Mouse (Mus musculus): ENCODE data around the gene Dzip1l. TPM values are rescaled to one million over a fixed set of nuclear protein-coding genes. Genes with fewer than 3 reads are reported as not detected.

Gene Dzip1l
- polyA plus RNA-seq, 1 experiment from 2014 or later, result 0.71 TPM

DNA sequence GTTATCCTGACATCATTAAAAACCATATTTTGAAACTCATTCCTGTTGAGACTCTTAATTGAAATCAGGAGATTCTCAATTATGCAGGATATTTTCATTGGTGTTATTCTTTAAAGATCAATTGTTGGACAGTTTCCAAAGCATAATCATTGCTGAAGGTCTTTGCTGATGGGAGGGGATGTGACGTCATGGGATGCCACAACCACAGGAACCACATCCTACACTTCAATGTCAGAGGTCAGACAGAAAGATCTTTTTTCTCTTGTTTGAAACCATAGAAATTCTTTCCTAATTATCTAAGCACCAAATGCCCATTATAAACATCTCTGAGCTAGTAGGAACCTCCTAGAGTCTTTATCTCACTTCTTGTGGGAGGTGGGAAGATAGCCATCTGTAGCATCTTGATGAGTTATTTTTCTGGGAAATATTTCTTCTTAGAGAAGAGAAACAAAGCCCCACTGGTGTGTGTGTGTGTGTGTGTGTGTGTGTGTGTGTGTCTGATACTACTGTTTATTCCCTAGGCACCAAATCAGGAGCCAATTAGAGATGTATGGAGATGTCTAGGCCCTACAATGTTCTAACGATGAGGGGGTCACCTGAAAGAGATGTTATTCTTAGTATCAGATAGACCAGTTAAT is 70.6 kb downstream of the Dzip1l start:
- WGBS (ENCODE audit: insufficient replicate concordance), result 52% methylated on average over 2 of the region's 2 CpGs
- Histone ChIP-seq H3K4me3 (ENCODE audit: low read depth, low read length) (no peak overlapping the region), H3K27me3 (ENCODE audit: control insufficient read depth, insufficient read depth, low read depth, low read length) (no peaks in the 10 kb centered on the region), H3K27ac (ENCODE audit: low read length) (no peak overlapping the region), H3K9me3 (replicated peaks; ENCODE audit: control insufficient read depth, low read length) (no peaks in the 10 kb centered on the region), H3K4me1 (ENCODE audit: control insufficient read depth, low read depth, low read length) (no peaks in the 10 kb centered on the region), H3K9ac (ENCODE audit: low read depth, low read length) (no peak overlapping the region), H3K36me3 (ENCODE audit: control insufficient read depth, insufficient read depth) (no peaks in the 10 kb centered on the region), H3K4me2 (ENCODE audit: low read depth, low read length) (no peak overlapping the region)
- no peak for ATAC-seq (ENCODE audit: low read depth)

DNA sequence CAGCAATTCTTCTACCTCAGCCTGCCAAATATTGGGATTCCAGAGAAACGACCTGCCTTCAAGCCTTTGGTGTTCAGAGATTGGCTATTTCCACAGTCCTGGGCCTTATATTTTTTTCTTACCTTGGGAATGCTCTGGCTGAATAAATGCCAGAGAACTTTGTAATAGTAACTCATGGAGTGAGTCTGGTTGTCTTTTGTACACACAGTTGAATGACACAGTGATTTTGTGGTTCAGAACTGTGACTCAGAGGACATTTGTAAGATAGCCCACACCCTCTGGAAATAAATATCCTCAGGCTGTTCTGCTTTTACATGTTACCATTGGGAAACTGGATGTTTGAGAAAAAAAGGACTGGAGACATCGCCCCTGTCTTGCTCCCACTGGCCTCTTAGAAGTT is 71.9 kb downstream of the Dzip1l start:
- H3K36me3 ChIP-seq (ENCODE audit: control insufficient read depth, insufficient read depth), result no peaks in the 10 kb centered on the region
- ATAC-seq (ENCODE audit: low read depth), result no peak
- no peak overlapping the region for H3K9ac ChIP-seq (ENCODE audit: low read depth, low read length)
- WGBS (ENCODE audit: insufficient replicate concordance), result 62% methylated on average over 2 of the region's 2 CpGs
- H3K4me3 ChIP-seq (ENCODE audit: low read depth, low read length), result no peak overlapping the region
- H3K4me1 ChIP-seq (ENCODE audit: control insufficient read depth, low read depth, low read length), result no peaks in the 10 kb centered on the region
- H3K27me3 ChIP-seq (ENCODE audit: control insufficient read depth, insufficient read depth, low read depth, low read length), result no peaks in the 10 kb centered on the region
- H3K9me3 ChIP-seq (replicated peaks; ENCODE audit: control insufficient read depth, low read length), result no peaks in the 10 kb centered on the region
- no peak overlapping the region for H3K27ac ChIP-seq (ENCODE audit: low read length)
- no peak overlapping the region for H3K4me2 ChIP-seq (ENCODE audit: low read depth, low read length)

DNA sequence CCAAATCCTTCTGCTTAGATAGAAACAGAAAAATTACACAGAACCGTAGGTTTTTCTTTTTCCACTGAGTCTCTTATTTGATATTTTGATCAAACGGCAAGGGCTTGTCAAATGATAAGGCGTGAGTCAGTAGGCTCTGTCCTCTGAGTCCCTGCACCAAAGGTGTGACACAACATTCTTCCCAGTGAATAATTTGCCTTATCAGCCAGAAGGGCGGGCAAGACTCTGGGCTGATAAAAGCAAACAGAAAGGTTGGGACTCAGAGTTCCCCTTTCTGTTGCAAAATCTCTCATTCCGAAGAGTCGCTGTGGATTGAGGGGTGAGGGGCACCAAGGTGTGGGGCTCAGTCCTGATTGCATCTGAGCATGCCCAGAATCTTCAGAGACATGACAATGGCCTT is 72.9 kb downstream of the Dzip1l start:
- Histone ChIP-seq H3K9ac (ENCODE audit: low read depth, low read length) (no peak overlapping the region), H3K27ac (ENCODE audit: low read length) (no peak overlapping the region), H3K36me3 (ENCODE audit: control insufficient read depth, insufficient read depth) (no peaks in the 10 kb centered on the region), H3K9me3 (replicated peaks; ENCODE audit: control insufficient read depth, low read length) (no peaks in the 10 kb centered on the region), H3K27me3 (ENCODE audit: control insufficient read depth, insufficient read depth, low read depth, low read length) (no peaks in the 10 kb centered on the region), H3K4me1 (ENCODE audit: control insufficient read depth, low read depth, low read length) (no peaks in the 10 kb centered on the region), H3K4me3 (ENCODE audit: low read depth, low read length) (no peak overlapping the region), H3K4me2 (ENCODE audit: low read depth, low read length) (no peak overlapping the region)
- ATAC-seq (ENCODE audit: low read depth), result no peak
- WGBS (ENCODE audit: insufficient replicate concordance), result 52% methylated on average over 6 of the region's 6 CpGs

- H3K4me2 ChIP-seq (ENCODE audit: low read depth, low read length), result no peak overlapping the region
- ATAC-seq (ENCODE audit: low read depth), result no peak
- H3K27ac ChIP-seq (ENCODE audit: low read length), result no peak overlapping the region
- no peak overlapping the region for H3K4me3 ChIP-seq (ENCODE audit: low read depth, low read length)
- no peaks in the 10 kb centered on the region for H3K36me3 ChIP-seq (ENCODE audit: control insufficient read depth, insufficient read depth)
- no peaks in the 10 kb centered on the region for H3K4me1 ChIP-seq (ENCODE audit: control insufficient read depth, low read depth, low read length)
- no peaks in the 10 kb centered on the region for H3K9me3 ChIP-seq (replicated peaks; ENCODE audit: control insufficient read depth, low read length)
- no peak overlapping the region for H3K9ac ChIP-seq (ENCODE audit: low read depth, low read length)
- H3K27me3 ChIP-seq (ENCODE audit: control insufficient read depth, insufficient read depth, low read depth, low read length), result no peaks in the 10 kb centered on the region
- 63% methylated on average over 6 of the region's 6 CpGs for WGBS (ENCODE audit: insufficient replicate concordance)
Measured at GRCm38 (mm10) chr9:99703711-99704110, 74.4 kb downstream of the Dzip1l start.

DNA sequence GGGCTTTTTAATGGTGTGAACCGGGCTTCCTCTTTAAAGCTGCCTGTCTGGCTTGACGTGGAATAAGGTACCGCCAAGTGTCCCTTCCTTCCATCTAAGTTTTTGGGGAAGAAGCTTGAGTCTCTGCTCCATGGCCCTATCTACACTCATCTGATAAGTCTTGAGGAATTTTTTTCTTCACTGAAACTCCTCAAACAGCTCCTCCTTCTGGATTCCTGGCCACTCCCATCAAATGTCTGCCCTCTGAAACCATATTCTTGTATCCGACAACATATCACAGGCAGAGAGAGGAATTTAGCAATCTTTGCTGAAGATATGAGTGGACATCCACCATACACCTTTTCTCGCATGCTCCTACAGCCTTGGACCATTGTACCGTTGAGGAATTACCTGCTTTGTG is 77.0 kb downstream of the Dzip1l start:
- no peak overlapping the region for H3K27ac ChIP-seq (ENCODE audit: low read length)
- H3K4me1 ChIP-seq (ENCODE audit: control insufficient read depth, low read depth, low read length), result no peaks in the 10 kb centered on the region
- WGBS (ENCODE audit: insufficient replicate concordance), result 62% methylated on average over 6 of the region's 6 CpGs
- no peak overlapping the region for H3K4me3 ChIP-seq (ENCODE audit: low read depth, low read length)
- no peak overlapping the region for H3K4me2 ChIP-seq (ENCODE audit: low read depth, low read length)
- no peaks in the 10 kb centered on the region for H3K27me3 ChIP-seq (ENCODE audit: control insufficient read depth, insufficient read depth, low read depth, low read length)
- H3K9me3 ChIP-seq (replicated peaks; ENCODE audit: control insufficient read depth, low read length), result no peaks in the 10 kb centered on the region
- no peaks in the 10 kb centered on the region for H3K36me3 ChIP-seq (ENCODE audit: control insufficient read depth, insufficient read depth)
- no peak overlapping the region for H3K9ac ChIP-seq (ENCODE audit: low read depth, low read length)
- ATAC-seq (ENCODE audit: low read depth), result no peak

GRCm38 (mm10) chr9:99707425-99708126 is 78.3 kb downstream of the Dzip1l start:
- no peak overlapping the region for H3K4me2 ChIP-seq (ENCODE audit: low read depth, low read length)
- no peaks in the 10 kb centered on the region for H3K36me3 ChIP-seq (ENCODE audit: control insufficient read depth, insufficient read depth)
- H3K9me3 ChIP-seq (replicated peaks; ENCODE audit: control insufficient read depth, low read length), result no peaks in the 10 kb centered on the region
- H3K9ac ChIP-seq (ENCODE audit: low read depth, low read length), result no peak overlapping the region
- H3K4me1 ChIP-seq (ENCODE audit: control insufficient read depth, low read depth, low read length), result no peaks in the 10 kb centered on the region
- no peak overlapping the region for H3K27ac ChIP-seq (ENCODE audit: low read length)
- WGBS (ENCODE audit: insufficient replicate concordance), result 60% methylated on average over 11 of the region's 11 CpGs
- no peak for ATAC-seq (ENCODE audit: low read depth)
- H3K27me3 ChIP-seq (ENCODE audit: control insufficient read depth, insufficient read depth, low read depth, low read length), result no peaks in the 10 kb centered on the region
- H3K4me3 ChIP-seq (ENCODE audit: low read depth, low read length), result no peak overlapping the region

GRCm38 (mm10) chr9:99709588-99710248 is 80.4 kb downstream of the Dzip1l start:
- Histone ChIP-seq H3K9me3 (replicated peaks; ENCODE audit: control insufficient read depth, low read length) (no peaks in the 10 kb centered on the region), H3K4me2 (ENCODE audit: low read depth, low read length) (no peak overlapping the region), H3K4me1 (ENCODE audit: control insufficient read depth, low read depth, low read length) (no peaks in the 10 kb centered on the region), H3K27ac (ENCODE audit: low read length) (no peak overlapping the region), H3K36me3 (ENCODE audit: control insufficient read depth, insufficient read depth) (no peaks in the 10 kb centered on the region), H3K9ac (ENCODE audit: low read depth, low read length) (no peak overlapping the region), H3K4me3 (ENCODE audit: low read depth, low read length) (no peak overlapping the region), H3K27me3 (ENCODE audit: control insufficient read depth, insufficient read depth, low read depth, low read length) (no peaks in the 10 kb centered on the region)
- ATAC-seq (ENCODE audit: low read depth), result no peak
- 73% methylated on average over 22 of the region's 22 CpGs for WGBS (ENCODE audit: insufficient replicate concordance)

- WGBS (ENCODE audit: insufficient replicate concordance), result 53% methylated on average over 4 of the region's 4 CpGs
- Histone ChIP-seq H3K4me3 (ENCODE audit: low read depth, low read length) (no peak overlapping the region), H3K27ac (ENCODE audit: low read length) (no peak overlapping the region), H3K4me2 (ENCODE audit: low read depth, low read length) (no peak overlapping the region), H3K4me1 (ENCODE audit: control insufficient read depth, low read depth, low read length) (no peaks in the 10 kb centered on the region), H3K36me3 (ENCODE audit: control insufficient read depth, insufficient read depth) (no peaks in the 10 kb centered on the region), H3K27me3 (ENCODE audit: control insufficient read depth, insufficient read depth, low read depth, low read length) (no peaks in the 10 kb centered on the region), H3K9ac (ENCODE audit: low read depth, low read length) (no peak overlapping the region), H3K9me3 (replicated peaks; ENCODE audit: control insufficient read depth, low read length) (no peaks in the 10 kb centered on the region)
- ATAC-seq (ENCODE audit: low read depth), result no peak
Measured at GRCm38 (mm10) chr9:99710297-99710696, 81.0 kb downstream of the Dzip1l start.

DNA sequence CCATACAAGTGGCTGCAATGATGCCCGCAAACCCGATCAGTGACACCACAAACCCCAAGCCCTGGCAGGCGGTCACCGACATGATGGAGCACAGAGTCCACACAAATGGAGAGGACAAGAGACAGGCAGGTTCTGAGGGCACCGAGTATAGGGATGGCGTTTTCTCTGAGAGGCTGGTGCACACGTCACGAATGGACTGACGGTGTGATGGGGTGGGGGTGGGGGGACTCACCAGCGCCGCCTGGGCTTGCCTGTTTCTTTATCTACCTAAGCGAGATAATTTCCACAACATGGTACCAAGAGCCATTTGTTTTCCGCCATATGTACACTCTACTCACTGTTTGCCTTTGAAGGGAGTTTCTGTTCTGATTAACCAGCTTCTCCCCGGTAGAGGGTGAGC is 87.8 kb downstream of the Dzip1l start, which contains the start of gene Cldn18:
Gene Cldn18 (minus strand): TSS at position 134 of the 400 bp plus-strand sequence.
- no peaks in the 10 kb centered on the region for H3K36me3 ChIP-seq (ENCODE audit: control insufficient read depth, insufficient read depth)

More for the DNA sequence above, 87.8 kb downstream of the Dzip1l start, which contains the start of gene Cldn18:
- 69% methylated on average over 14 of the region's 14 CpGs for WGBS (ENCODE audit: insufficient replicate concordance)
- Histone ChIP-seq H3K9me3 (replicated peaks; ENCODE audit: control insufficient read depth, low read length) (no peaks in the 10 kb centered on the region), H3K27ac (ENCODE audit: low read length) (no peak within 1 kb of the TSS), H3K27me3 (ENCODE audit: control insufficient read depth, insufficient read depth, low read depth, low read length) (no peaks in the 10 kb centered on the region), H3K4me1 (ENCODE audit: control insufficient read depth, low read depth, low read length) (no peaks in the 10 kb centered on the region), H3K4me3 (ENCODE audit: low read depth, low read length) (no peak within 1 kb of the TSS), H3K9ac (ENCODE audit: low read depth, low read length) (no peak within 1 kb of the TSS), H3K4me2 (ENCODE audit: low read depth, low read length) (no peak within 1 kb of the TSS)
- no peak for ATAC-seq (ENCODE audit: low read depth)
